Mouse (Mus musculus): ENCODE measurements around the gene 5031439G07Rik.

Gene 5031439G07Rik

DNA sequence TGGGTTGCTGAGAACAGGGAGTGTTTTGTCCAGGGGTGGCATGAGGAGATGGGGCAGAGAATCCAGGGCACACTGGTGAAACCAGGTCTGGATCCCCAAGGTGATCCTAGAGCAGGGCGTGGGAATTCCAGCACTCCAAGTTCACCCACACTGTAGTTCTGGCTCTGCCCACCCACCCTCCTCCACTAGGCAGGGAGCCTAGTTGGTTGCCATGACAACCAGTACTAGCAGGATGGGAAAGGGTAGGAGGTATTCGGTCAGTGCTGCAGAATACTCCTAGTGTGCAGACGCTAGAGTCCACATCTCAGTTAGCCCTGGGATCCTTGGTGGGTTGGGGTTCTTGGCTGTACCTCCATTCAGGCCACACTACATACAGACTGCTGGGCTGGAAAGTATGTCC, 30.5 kb downstream of the 5031439G07Rik start:
- DNase-seq (ENCODE audit: low spot score in 2 of 2), result no peak

DNA sequence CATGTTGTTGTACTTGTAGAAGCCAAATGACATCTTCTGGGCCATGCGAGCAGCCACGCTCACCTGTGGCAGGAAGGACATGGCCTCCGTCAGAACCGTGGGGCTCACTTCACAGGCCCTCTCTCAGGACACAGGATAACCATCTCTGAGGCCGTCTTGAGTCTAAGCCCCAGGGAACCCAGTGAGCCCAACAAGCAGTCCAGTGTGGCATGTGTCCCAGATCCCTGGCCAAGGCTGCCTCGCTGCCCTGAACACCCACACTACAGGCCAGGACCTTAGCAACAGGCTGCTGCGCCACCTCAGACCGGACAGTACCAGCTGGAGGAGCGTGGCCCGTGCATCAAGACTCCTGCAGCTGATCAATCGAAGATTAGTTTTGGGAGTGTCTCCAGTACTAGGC, 35.1 kb downstream of the 5031439G07Rik start:
- DNase-seq (ENCODE audit: low spot score in 2 of 2), result no peak

DNA sequence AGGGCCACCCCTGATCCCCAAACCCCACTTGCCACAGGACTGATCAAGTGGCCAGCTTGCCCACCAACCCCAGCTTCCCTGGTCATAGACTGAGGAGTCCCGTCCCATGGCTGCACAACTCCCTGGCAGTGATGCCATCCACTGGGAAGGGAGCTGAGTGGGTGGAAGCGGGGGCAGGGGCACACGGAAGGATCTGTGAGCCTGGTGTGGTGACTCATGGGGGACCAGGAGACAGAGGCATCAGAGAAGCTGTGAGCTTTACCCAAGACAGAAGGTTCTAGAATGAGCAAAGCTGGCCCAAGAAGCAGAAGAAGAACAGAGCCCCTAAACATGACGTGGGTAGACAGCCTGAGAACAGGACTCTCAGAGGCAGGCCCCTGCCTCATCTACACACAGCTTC, 38.3 kb downstream of the 5031439G07Rik start:
- DNase-seq (ENCODE audit: low spot score in 2 of 2), result no peak

DNA sequence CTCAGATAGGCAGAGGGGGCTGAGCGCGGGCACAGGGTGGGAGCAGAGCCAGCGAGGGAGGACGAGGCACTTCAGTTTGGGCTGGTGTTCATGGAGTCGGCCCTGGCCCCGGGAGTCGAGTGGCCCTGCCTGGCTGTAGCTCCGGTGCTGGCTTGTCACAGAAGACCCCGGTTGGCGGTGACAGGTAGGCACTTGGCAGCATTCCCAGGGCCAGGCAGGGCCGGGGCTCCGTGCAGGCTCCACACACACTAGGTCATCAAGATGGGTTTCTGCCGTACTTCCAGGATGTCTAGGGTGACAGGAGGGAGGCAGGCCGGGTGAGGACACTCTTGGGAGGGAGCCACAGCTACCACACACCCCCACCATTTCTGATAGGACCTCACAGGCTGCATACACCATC, 39.4 kb downstream of the 5031439G07Rik start:
- DNase-seq (ENCODE audit: low spot score in 2 of 2), result no peak

DNA sequence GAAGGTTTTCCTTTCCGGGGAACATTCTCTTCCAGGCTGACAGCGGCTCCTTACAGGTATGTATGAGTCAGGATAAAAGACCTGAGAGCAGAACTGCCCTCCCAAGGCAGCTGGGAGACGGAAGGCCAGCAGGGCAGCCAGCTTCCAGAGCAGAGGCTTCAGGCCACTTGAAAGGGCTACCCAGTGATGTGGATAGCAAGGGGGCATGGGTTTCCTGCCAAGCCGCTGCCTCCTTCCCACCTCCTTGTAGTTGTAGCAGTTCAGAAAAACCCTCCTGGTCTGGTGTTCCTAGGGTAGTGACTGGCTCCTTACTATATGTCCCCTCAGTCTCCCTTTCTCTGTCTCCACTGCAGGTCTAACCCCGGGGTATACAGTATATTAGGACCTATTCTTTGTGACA, 44.0 kb downstream of the 5031439G07Rik start:
- no peak for DNase-seq (ENCODE audit: low spot score in 2 of 2)

DNA sequence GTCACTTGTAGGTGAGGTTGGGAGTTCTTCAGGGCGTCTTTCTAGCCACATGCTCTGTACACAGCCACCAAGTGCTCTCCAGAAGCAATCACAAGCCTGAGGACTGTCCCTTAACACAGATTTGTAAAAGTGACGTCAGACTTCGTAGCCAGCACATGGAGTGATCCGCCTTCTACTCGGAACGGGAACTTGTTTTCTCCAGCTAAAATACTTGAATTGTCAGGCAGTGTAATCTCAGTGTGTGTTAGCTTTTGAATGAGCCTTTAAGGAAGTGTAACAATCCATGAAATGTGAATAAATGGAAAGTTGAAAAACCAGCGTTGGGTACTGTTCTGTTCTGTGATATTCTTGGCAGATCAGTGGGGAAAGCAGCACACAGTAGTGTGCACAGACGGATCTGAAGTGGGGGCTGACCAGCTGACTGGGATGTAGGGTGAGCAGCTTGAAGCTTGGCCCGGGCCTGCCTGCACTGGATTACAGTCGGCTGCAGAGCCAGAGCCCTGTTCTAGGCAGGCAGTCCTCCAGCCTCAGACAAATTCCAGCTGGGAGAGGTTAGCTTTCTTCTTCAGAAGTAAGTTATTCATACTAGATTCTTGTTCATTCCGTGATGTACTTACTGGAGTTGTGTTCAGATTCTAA, 45.6 kb downstream of the 5031439G07Rik start:
- no peak for DNase-seq (ENCODE audit: low spot score in 2 of 2)

DNA sequence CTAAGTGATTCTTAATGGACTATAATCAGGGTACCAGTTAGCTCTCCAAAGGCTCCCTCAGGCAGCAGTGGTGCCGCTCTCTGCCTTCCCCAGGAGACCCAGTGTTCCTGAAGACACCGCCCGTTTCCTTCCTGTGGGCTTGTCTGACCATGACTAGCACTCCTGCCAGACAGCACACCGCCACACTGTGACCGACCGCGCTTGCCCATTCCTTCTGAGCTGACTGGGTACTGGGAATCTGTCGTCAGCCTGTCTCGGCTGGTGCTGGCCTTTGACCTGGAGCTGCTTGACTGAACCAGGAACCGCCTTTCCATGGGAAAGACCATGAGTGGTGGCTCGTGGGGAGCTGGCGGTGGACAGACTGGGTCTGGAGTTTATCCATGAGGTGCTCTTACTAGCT, 48.2 kb downstream of the 5031439G07Rik start:
- DNase-seq (ENCODE audit: low spot score in 2 of 2), result no peak

DNA sequence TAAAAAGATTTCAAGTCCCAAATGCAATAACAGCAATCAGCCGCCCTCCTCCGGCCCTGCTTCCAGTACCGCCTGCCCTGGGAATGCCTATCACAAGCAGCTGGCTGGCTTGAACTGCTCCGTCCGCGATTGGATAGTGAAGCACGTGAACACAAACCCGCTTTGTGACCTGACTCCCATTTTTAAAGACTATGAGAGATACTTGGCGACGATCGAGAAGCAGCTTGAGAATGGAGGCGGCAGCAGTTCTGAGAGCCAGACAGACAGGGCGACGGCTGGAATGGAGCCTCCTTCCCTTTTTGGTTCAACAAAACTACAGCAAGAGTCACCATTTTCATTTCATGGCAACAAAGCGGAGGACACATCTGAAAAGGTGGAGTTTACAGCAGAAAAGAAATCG, 53.5 kb downstream of the 5031439G07Rik start:
- no peak for DNase-seq (ENCODE audit: low spot score in 2 of 2)

DNA sequence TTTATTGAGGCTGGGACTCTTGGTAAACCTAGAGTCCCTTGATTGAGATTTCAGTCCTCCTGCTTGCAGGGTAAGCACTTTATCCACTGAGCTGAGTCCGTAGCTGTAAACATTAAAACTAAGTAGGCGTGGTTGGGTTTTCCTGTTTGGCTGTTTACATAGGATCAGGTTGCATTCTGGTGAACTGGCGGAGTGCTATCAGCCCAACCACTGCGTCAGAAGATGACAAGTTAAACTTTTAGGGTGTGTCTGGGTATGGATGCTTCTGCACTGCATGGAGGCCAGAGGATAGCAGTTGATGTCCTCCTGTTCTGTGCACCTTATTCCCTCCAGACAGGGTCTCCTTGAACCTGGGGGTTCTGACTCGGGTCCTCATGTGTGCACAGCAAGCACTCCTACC, 56.0 kb downstream of the 5031439G07Rik start:
- no peak for DNase-seq (ENCODE audit: low spot score in 2 of 2)

DNA sequence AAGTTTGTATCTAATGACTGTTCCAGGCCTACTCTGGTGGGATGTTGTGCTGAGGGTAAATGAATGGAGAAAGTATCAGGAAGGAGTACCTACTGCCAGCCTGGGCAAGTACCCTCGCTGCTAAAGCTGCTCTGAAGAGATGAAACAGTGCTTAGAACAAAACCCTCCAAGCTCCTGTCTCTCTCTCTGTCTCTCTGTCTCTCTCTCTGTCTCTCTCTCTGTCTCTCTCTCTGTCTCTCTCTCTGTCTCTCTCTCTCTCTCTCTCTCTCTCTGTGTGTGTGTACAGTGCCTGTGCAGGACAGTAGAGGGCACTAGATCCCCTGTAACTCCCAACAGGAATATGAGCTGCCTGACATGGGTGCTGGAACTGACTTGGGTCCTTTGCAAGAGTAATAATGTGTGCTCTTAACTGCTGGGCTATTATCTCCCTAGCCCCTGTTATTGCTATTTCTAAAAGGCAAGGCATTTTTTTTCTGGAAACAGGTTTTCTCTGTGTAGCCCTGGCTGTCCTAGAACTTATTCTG, 62.8 kb downstream of the 5031439G07Rik start:
- no peak for DNase-seq (ENCODE audit: low spot score in 2 of 2)

DNA sequence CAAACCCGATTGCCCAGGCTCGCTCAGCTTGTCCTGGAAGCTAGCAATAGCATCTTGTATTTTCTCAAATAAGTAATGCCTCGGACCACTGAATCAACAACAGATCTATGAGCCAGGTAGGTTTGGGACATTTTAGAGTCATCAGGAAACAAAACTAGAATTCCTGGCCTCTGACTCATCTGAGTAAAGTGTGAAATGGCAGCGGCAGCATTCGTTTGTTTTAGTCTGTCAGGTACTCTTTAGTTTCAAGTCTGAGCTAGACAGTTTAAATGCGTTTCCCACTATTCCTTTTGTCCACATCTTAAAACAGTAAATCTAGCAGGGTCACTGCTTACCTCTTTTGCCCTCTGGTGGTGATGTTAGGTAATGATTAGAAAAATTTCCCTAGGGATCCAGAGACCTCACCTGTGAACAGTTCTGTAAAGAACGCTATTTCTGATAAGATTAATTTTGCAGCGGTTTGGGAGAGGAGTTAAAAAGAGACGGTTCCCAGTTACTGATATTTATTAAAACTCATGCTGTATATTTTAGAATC, 63.5 kb downstream of the 5031439G07Rik start:
- DNase-seq (ENCODE audit: low spot score in 2 of 2), result no peak

DNA sequence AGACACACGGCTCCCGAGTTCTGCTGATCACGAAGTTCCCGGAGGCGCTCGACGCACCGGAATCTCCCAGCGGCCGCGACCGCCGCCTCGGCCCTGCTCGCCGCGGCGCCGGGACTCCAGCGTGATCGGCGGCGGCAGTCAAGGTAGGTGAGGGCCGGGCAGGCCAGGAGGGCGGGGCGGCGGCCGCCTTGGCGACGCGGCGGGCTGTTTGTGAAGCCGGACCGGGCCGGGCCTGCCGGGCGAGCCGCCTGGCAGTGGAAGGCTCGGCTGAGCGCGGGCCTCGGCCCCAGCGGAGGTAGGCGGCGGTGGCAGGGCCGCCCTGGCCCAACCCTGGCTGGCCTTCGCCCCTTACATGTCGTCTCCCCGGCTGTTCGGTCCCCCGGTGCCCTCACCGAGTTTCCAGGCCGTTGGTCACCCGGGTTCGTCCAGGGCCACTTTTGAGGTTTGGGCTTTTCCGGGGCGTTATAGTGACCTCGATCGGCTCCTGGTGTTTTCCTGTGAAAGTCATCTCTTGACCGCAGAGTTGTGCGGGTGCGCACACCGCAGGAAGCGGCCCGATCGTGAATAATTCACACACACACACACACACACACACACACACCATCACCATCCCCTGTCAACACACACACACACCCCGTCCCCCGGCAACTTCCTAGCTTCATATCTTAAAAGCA, 64.7 kb downstream of the 5031439G07Rik start:
- peak in 1 of 2 experiments; percentile 43 for DNase-seq (ENCODE audit: low spot score in 2 of 2)

DNA sequence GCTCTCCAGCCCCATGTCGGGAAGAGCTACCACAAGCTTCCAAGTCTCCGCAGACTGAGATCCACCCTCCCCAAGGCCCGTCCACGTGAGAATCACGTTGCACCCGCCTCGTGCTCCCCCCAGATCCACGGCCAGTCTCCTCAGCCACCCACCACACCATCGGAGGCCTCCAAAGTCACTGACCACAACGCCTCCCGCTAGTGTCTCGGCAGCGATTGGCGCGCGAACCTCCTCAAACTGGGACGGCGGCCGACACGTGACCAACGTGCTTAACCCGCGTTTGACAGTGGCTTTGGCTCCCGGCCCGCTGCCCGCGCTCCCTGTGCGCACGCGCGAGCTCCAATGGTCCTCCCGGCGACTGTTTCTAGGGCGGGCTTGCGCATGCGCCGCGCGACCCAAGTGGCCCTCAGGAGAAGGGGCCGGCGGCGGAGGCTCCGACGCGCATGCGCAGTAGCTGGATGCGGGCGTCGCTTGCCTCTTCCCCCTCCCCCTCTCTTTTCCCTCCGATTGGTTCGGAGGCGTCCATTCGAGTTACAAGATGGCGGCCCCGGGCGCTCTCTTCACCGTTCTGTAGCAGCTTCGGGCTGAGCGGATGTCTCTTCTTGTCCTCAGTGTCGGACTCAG, 65.4 kb downstream of the 5031439G07Rik start, which contains the start of gene Nup50:
Nup50 (plus strand) TSS at position 528 of the 624 bp plus-strand sequence.
- peak; percentile 98 to 100 for DNase-seq (ENCODE audit: low spot score in 2 of 2)

DNA sequence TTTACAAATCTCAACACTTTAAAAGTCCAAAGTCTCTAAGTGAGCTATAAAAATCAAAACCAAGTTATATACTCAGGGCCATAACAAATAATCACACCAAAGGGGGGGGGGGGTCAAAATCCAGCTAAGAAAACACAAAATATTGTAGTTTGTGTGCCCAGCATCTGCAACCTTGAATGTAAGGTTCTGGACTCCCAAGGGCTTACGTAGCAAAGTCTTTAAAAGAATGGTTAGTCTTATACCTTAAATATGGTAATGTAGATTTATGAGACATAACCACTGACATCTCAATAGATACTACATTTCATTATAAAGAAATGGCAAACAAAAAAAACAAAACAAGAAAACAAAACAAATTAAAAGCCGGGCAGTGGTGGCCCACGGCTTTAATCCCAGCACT, 68.4 kb downstream of the 5031439G07Rik start, which contains the start of gene Gm29666:
Gm29666 (minus strand) TSS at position 101 of the 400 bp plus-strand sequence.
- DNase-seq (ENCODE audit: low spot score in 2 of 2), result no peak

DNA sequence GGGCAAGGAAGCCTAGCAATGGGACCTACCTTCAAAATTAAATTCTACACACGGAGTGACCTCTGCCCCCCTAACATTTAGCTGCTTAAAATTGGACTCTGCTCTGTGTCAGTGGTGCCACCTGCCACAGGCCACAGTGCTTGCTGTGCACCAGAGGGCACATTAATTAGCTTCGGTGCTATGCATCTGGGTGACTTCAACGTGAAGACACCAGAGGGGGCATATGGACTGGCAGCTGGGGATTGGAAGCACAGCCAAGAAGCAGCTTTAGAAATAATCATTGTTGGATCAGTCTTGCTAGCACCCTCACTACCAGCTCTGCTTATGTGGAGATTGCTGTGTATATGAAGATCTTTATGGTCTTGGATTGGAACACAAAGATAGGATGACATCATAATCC, 75.2 kb downstream of the 5031439G07Rik start:
- no peak for DNase-seq (ENCODE audit: low spot score in 2 of 2)

DNA sequence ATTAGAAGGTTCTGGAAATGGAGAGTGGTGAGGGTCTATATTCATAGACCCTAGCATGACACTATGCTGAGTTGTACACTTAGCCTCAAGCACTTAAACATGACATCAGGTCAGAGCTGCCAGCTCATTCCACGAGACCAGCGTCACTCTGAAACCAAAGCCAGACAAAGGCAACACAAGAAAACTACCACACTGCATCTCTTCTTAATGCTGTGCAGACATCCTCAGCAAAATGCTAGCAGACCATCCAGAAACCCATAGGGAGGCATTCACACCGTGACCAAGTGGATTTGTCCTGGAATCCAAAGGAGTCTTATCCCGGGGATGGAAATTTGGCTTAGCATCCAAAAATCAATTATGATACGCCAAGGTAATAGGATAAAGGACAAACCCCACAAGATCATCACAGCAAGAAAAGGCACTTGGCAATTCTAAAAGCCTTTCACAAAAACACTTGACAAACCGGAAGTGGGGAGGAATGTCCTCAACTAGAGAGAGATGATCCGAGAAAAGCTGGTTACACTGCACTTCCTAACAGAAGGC, 84.4 kb downstream of the 5031439G07Rik start:
- no peak for DNase-seq (ENCODE audit: low spot score in 2 of 2)

DNA sequence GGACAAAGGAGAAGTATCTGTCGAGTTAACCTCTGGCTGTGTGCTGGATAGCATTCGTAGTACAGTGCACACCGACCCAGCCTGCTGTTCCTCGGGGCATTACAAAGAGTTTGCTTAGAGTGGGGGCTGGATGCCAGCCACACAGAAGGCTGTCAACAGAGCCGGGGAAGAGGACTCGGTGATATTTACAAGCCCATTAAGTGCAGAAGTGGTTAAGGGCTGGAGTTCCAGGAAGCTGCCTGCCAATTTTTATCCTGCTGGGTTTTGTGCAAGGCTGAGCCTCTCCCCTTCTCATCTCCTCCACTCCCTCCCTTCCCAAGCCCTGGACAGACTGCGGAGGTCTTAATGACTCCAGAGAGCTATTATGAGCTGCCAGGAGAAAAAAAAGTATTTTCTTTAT, 90.3 kb downstream of the 5031439G07Rik start:
- DNase-seq (ENCODE audit: low spot score in 2 of 2), result peak in 1 of 2 experiments; percentile 3

DNA sequence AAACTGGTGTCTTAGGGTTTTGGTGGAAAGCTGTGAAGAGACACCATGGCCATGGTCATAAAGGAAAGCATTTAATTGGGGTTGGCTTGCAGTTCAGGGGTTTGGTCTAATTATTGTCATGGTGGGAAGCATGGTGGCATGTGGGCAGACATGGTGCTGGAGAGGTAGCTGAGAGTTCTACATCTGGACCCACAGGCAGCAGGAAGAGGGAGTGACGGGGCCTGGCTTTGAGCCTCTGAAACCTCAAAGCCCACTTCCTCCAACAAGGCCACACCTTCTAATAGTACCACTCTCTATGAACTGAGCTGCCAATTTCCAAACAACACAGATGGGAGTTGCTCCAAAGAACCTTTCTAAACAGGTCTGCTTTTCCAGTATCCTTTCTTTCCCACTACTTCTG, 91.7 kb downstream of the 5031439G07Rik start:
- no peak for DNase-seq (ENCODE audit: low spot score in 2 of 2)

DNA sequence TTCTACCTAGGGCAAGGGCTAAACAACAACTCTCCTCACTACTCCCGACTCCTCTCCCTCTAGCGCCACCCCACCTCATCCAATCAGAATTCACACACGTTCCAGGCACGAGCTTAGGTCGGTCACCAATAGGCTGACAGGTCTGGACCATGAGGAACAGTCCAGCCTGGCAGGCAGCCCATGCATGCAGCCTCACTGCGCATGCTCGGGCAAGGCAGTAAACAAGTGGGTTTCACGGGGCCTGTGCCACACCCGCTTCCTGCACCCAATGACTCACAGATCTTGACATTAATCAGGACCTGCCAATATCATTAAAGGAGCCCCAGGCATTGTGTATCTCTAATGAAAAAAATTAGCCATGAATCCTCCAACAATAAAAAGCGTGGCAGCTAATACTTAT, 92.1 kb downstream of the 5031439G07Rik start:
- DNase-seq (ENCODE audit: low spot score in 2 of 2), result peak; percentile 5 to 41
